ENCODE assay signal across 10 mouse cellular contexts in genomic region chr11:61674151-61674838, GRCm38 (mm10). TPM values are rescaled to one million over a fixed set of nuclear protein-coding genes. Genes with fewer than 3 reads are reported as not detected.
DNase-seq lines count a peak whose midpoint lies in the region; ATAC-seq and TF ChIP-seq lines count a peak whose summit lies in the region.
"Had no signal": no experiment of that assay in that cellular context is flagged by ENCODE, and none has a peak within 500 bp of the region (broad histone marks: within the 10 kb centered on the region; RNA-seq: fewer than 3 reads in every experiment).

No protein-coding gene starts in this region.

- WGBS in hindbrain, embryonic 12.5 days, result 20% methylated on average over 19 of the region's 19 CpGs
- 27% methylated on average over 19 of the region's 19 CpGs for WGBS in midbrain, embryonic 12.5 days

- H3K4me2 ChIP-seq in CH12.LX (ENCODE audit: insufficient read depth, low read depth, poor library complexity, severe bottlenecking), result peak overlapping the region; percentile 4; the same call in 1 of the 2 replicates
- H3K4me2 ChIP-seq in hindbrain, embryonic 12.5 days (replicated peaks), result peak overlapping the region; percentile 21
- H3K4me2 ChIP-seq in midbrain, embryonic 12.5 days (replicated peaks), result 0 out of 2 replicates have a peak overlapping the region, but pooled peaks have one; percentile 4
- H3K4me2 ChIP-seq: liver, embryonic 12.5 days had no signal

- ATAC-seq in hindbrain, embryonic 12.5 days (ENCODE audit: low FRiP score), result peak; percentile 60
- peak; percentile 66 for ATAC-seq in midbrain, embryonic 12.5 days (ENCODE audit: low FRiP score, low read depth)
- no peak for ATAC-seq in cerebellum, adult (ENCODE audit: insufficient number of reproducible peaks, low FRiP score, low TSS enrichment)
- ATAC-seq: Patski had no signal

- TF ChIP-seq POLR2A in CH12.LX (IDR thresholded peaks at IDR 0.05; ENCODE audit: low read depth, low read length), result no peak; the same call in 1 of the 2 replicates

- no peak overlapping the region for H3K4me3 ChIP-seq in CH12.LX (replicated peaks in 1 of 3; ENCODE audit: low read depth in 2 of 3, low read length in 2 of 3, poor library complexity in 1 of 3)
- H3K4me3 ChIP-seq in hindbrain, embryonic 12.5 days, result no peak overlapping the region
- H3K4me3 ChIP-seq in midbrain, embryonic 12.5 days, result no peak overlapping the region
- H3K4me3 ChIP-seq: liver, embryonic 12.5 days had no signal

- intact Hi-C loops in left cerebral cortex, postnatal 25 days (cut with DNase I), result no loop called here

- dilution Hi-C loops in CH12.LX (cut with MboI; ENCODE audit: extremely low pct_ligation_motif_present, extremely low pct_unique_long_range_greater_than_20kb, low sequenced_read_pairs), result no loop called here

- peaks cover 44 to 49% of the 10 kb centered on the region in 2 experiments for H3K36me3 ChIP-seq in CH12.LX (replicated peaks in 1 of 2; ENCODE audit: control insufficient read depth in 1 of 2, insufficient read depth in 1 of 2, low read length in 1 of 2)
- H3K36me3 ChIP-seq in hindbrain, embryonic 12.5 days, result no peaks in the 10 kb centered on the region
- H3K36me3 ChIP-seq in midbrain, embryonic 12.5 days, result no peaks in the 10 kb centered on the region
- H3K36me3 ChIP-seq: liver, embryonic 12.5 days had no signal

- 0 out of 2 replicates have a peak, but pooled peaks have one; percentile 15 for TF ChIP-seq EP300 in CH12.LX (IDR thresholded peaks at IDR 0.05; ENCODE audit: low read length)

- H3K79me2 ChIP-seq in CH12.LX (replicated peaks; ENCODE audit: control insufficient read depth, extremely low read depth, insufficient read depth, poor library complexity, severe bottlenecking), result 0 out of 2 replicates have a peak, but pooled peaks cover 3% of the 10 kb centered on the region

- H3K9me3 ChIP-seq in CH12.LX (replicated peaks; ENCODE audit: low read length), result no peaks in the 10 kb centered on the region
- H3K9me3 ChIP-seq in hindbrain, embryonic 12.5 days (replicated peaks), result no peaks in the 10 kb centered on the region
- H3K9me3 ChIP-seq in midbrain, embryonic 12.5 days, result no peaks in the 10 kb centered on the region
- H3K9me3 ChIP-seq: liver, embryonic 12.5 days had no signal

- no peak for TF ChIP-seq CTCF in CH12.LX (conservative IDR thresholded peaks at IDR 0.05 in 1 of 2, IDR thresholded peaks at IDR 0.05 in 1 of 2; ENCODE audit: low read depth in 2 of 2, low read length in 2 of 2)

- H3K27me3 ChIP-seq in CH12.LX (replicated peaks), result no peaks in the 10 kb centered on the region
- H3K27me3 ChIP-seq in hindbrain, embryonic 12.5 days, result peaks cover 10% of the 10 kb centered on the region; the same call in 1 of the 2 replicates
- peaks cover 21% of the 10 kb centered on the region for H3K27me3 ChIP-seq in midbrain, embryonic 12.5 days
- H3K27me3 ChIP-seq: Patski had no signal

- H3K4me1 ChIP-seq in CH12.LX (ENCODE audit: control insufficient read depth in 1 of 2, insufficient read depth in 2 of 2), result peaks cover 58 to 99% of the 10 kb centered on the region in 2 experiments
- H3K4me1 ChIP-seq in hindbrain, embryonic 12.5 days, result peaks cover 17% of the 10 kb centered on the region
- H3K4me1 ChIP-seq in midbrain, embryonic 12.5 days, result peaks cover 16% of the 10 kb centered on the region

- in situ Hi-C loops in CH12.LX (cut with MboI; ENCODE audit: low pct_ligation_motif_present, low pct_unique_long_range_greater_than_20kb, low sequenced_read_pairs), result no loop called here

- peak; percentile 34 for DNase-seq in CH12.LX (ENCODE audit: extremely low read depth)
- peak; percentile 16 for DNase-seq in R1 (ENCODE audit: low read depth, low spot score)
- no peak for DNase-seq in left cerebral cortex, postnatal 25 days (ENCODE audit: low spot score in 2 of 2)
- no peak for DNase-seq in right cerebral cortex, postnatal 36 days (ENCODE audit: low spot score in 2 of 2)

- TF ChIP-seq RAD21 in CH12.LX (IDR thresholded peaks at IDR 0.05; ENCODE audit: low read depth, low read length), result no peak

- peak overlapping the region; percentile 90 for H3K27ac ChIP-seq in CH12.LX (ENCODE audit: insufficient read depth, low read depth)
- H3K27ac ChIP-seq in hindbrain, embryonic 12.5 days, result no peak overlapping the region
- peak overlapping the region; percentile 42; the same call in 1 of the 2 replicates for H3K27ac ChIP-seq in midbrain, embryonic 12.5 days (replicated peaks)
- H3K27ac ChIP-seq: liver, embryonic 12.5 days had no signal

- peak overlapping the region; percentile 65 for H3K9ac ChIP-seq in CH12.LX (ENCODE audit: insufficient read depth, low read depth)
- no peak overlapping the region for H3K9ac ChIP-seq in hindbrain, embryonic 12.5 days
- peak overlapping the region; percentile 43 for H3K9ac ChIP-seq in midbrain, embryonic 12.5 days (replicated peaks)
- H3K9ac ChIP-seq: liver, embryonic 12.5 days had no signal

TF ChIP-seq in CH12.LX, 34 proteins besides CTCF, POLR2A, EP300 and RAD21:
- TF ChIP-seq MAFK (IDR thresholded peaks at IDR 0.05; ENCODE audit: insufficient replicate concordance, low read length) (0 out of 2 replicates have a peak, but pooled peaks have one; percentile 3), SMC3 (IDR thresholded peaks at IDR 0.05; ENCODE audit: low read depth, low read length) (no peak), UBTF (IDR thresholded peaks at IDR 0.05; ENCODE audit: low read depth, low read length) (no peak; the same call in 1 of the 2 replicates), E2F4 (IDR thresholded peaks at IDR 0.05; ENCODE audit: insufficient replicate concordance, low read depth, low read length) (0 out of 2 replicates have a peak, but pooled peaks have one; percentile 22), USF2 (conservative IDR thresholded peaks at IDR 0.05; ENCODE audit: low read depth, low read length) (no peak), TCF12 (IDR thresholded peaks at IDR 0.05; ENCODE audit: low read depth, low read length) (peak; percentile 69; the same call in 1 of the 2 replicates), MEF2A (IDR thresholded peaks at IDR 0.05; ENCODE audit: borderline replicate concordance, low read depth, low read length) (peak; percentile 64; the same call in 1 of the 2 replicates), ZMIZ1 (IDR thresholded peaks at IDR 0.05; ENCODE audit: low read depth, low read length) (peak; percentile 84), MAX (IDR thresholded peaks at IDR 0.05; ENCODE audit: low read length) (peak; percentile 50; the same call in 1 of the 2 replicates), MAZ (IDR thresholded peaks at IDR 0.05; ENCODE audit: low read depth, low read length) (peak; percentile 42; the same call in 1 of the 2 replicates), ETS1 (conservative IDR thresholded peaks at IDR 0.05; ENCODE audit: low read depth, low read length) (peak; percentile 40), KAT2A (IDR thresholded peaks at IDR 0.05; ENCODE audit: insufficient replicate concordance, low read length) (0 out of 2 replicates have a peak, but pooled peaks have one; percentile 18), SIN3A (IDR thresholded peaks at IDR 0.05; ENCODE audit: low read length) (peak; percentile 42; the same call in 1 of the 2 replicates), RCOR1 (conservative IDR thresholded peaks at IDR 0.05; ENCODE audit: low read depth, low read length) (0 out of 2 replicates have a peak, but pooled peaks have one; percentile 13), IRF4 (IDR thresholded peaks at IDR 0.05; ENCODE audit: low read depth, low read length) (0 out of 2 replicates have a peak, but pooled peaks have one; percentile 29), NRF1 (IDR thresholded peaks at IDR 0.05; ENCODE audit: low read depth, low read length) (no peak), BHLHE40 (IDR thresholded peaks at IDR 0.05; ENCODE audit: low read depth, low read length) (peak; percentile 20; the same call in 1 of the 2 replicates)

RNA-seq across cellular contexts. Expression of gene Fam83g, which starts 9.6 kb away (rescaled TPM):
- total RNA-seq in CH12.LX (2012; rRNA removed) (50.4 and 63.7 TPM in 2 replicates), CH12.LX (2014; rRNA removed) (17.2 and 19.2 TPM in 2 replicates)
- 17.8 and 19.1 TPM in 2 replicates for polyA plus RNA-seq in CH12.LX (2012; ENCODE audit: insufficient read length, low read depth)
- 0.41 and 0.50 TPM in 2 replicates for polyA plus RNA-seq in hindbrain, embryonic 12.5 days (2016; fragmentation: Nextera tagmentation; extraction: Ambion mirVana)
- polyA plus RNA-seq in midbrain, embryonic 12.5 days (2016; fragmentation: Nextera tagmentation; extraction: Ambion mirVana), result 0.50 and 0.59 TPM in 2 replicates
- total RNA-seq in left cerebral cortex, postnatal 25 days (2021), result not detected
- polyA plus RNA-seq: Patski had no signal

RNA-seq across cellular contexts. Expression of gene Grap, which starts 21.2 kb away (rescaled TPM):
- total RNA-seq in CH12.LX (2012; rRNA removed) (379 and 412 TPM in 2 replicates), CH12.LX (2014; rRNA removed) (264 and 274 TPM in 2 replicates)
- 280 and 294 TPM in 2 replicates for polyA plus RNA-seq in CH12.LX (2012; ENCODE audit: insufficient read length, low read depth)
- 7.1 and 7.3 TPM in 2 replicates for polyA plus RNA-seq in hindbrain, embryonic 12.5 days (2016; fragmentation: Nextera tagmentation; extraction: Ambion mirVana)
- 7.8 and 8.4 TPM in 2 replicates for polyA plus RNA-seq in midbrain, embryonic 12.5 days (2016; fragmentation: Nextera tagmentation; extraction: Ambion mirVana)
- total RNA-seq in left cerebral cortex, postnatal 25 days (2021), result 1 to 10 TPM; 5.1 to 6.7 TPM

RNA-seq across cellular contexts. Expression of gene Slc5a10, which starts 46.3 kb away (rescaled TPM):
- total RNA-seq in CH12.LX (2012; rRNA removed) (0.55 and 1.4 TPM in 2 replicates), CH12.LX (2014; rRNA removed) (0.61 and 0.70 TPM in 2 replicates)
- polyA plus RNA-seq in CH12.LX (2012; ENCODE audit: insufficient read length, low read depth), result 1.3 and 1.6 TPM in 2 replicates
- polyA plus RNA-seq in hindbrain, embryonic 12.5 days (2016; fragmentation: Nextera tagmentation; extraction: Ambion mirVana), result 0.16 TPM in 1 of 2 replicates, not detected in the other
- polyA plus RNA-seq in midbrain, embryonic 12.5 days (2016; fragmentation: Nextera tagmentation; extraction: Ambion mirVana), result not detected in 2 replicates
- total RNA-seq in left cerebral cortex, postnatal 25 days (2021), result under 1 TPM; 0.21 to 0.23 TPM
- total RNA-seq: heart, postnatal 25 days had no signal
- polyA plus RNA-seq: liver, embryonic 12.5 days; Patski had no signal

Comparison
In these comparisons a context has a peak if more than half of its experiments do, and no peak if none do; other contexts are left out.
1. DNase-seq: peak in CH12.LX (single experiment) and R1 (single experiment); none in left cerebral cortex, postnatal 25 days (0 of 2) and right cerebral cortex, postnatal 36 days (0 of 2).
2. RNA of gene Fam83g, which starts 9.6 kb away (polyA plus RNA-seq): 17.8 to 19.1 TPM in CH12.LX; 0.50 to 0.59 TPM in midbrain, embryonic 12.5 days and 0.41 to 0.50 TPM in hindbrain, embryonic 12.5 days; every median in the first group is over 10 times any median in the second.
3. RNA of gene Grap, which starts 21.2 kb away (polyA plus RNA-seq): 280 to 294 TPM in CH12.LX; 7.8 to 8.4 TPM in midbrain, embryonic 12.5 days and 7.1 to 7.3 TPM in hindbrain, embryonic 12.5 days; every median in the first group is over 10 times any median in the second.
4. Peak in every context shown above with its lines, with median percentiles within 50 percentile points of each other: H3K4me2 ChIP-seq.